Mouse (Mus musculus): ENCODE results near the gene Acss2.
"Not testable (repeated sequence)": the region's sequence is repeated elsewhere in the genome, so short reads cannot be mapped to it uniquely, and the experiment has no call there.

Gene Acss2

DNA sequence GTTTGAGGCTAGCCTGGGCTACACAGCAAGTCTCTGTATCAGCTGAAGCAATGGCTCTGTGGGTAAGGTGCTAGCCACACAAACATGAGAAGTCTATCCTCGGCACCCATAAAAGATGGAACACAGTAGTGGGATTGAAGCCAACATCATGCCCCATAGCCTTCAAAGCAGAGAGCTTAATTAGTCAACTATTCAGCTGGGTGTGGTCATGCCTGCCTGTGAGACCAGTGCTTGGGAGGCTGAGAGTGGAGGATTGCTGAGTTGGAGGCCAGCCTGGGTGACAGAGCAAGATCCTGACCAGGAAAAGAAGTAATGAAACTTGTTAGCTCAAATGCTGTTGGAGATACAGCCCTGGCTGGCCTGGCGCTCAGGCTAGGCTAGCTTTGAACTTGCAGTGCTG is 73.1 kb downstream of the Acss2 start:
- DNase-seq (ENCODE audit: low spot score) = no peak

GRCm38 (mm10) chr2:155591676-155592075 is 73.9 kb downstream of the Acss2 start:
- peak; percentile 35 for DNase-seq (ENCODE audit: low spot score)

DNA sequence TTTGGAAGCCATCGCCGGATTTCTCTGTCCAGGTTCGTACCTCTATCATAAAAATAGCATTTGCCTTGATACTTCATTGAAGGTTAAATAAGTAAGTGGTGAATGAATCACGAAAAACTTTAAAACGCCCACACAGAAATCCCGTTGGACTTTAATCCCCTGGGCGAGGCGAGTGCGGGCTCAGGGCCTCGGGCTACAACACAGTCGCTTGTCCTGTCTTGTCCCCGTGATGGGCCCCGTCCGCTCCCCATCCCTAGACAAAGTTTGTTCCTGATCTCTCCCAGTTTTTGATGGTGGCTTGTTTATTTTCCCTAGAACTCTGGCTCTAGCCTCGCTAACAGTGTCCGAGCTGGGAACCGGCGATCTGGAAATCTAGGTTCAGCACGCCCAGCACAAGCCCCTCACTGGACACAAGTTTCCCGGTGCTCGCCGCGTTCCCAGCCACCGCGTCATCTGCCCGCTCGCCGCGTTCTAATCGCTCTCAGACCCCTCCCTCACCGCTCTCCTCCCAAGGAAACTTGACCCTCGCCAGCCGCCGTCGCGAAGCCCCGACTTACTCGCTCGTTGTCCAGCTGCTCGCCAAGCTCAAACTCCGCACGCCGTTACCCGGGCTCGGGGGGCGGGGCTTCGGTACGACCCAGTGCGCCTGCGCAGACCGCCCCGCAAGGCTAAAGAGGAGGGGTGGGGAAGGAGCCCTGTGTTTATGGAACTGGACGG is 74.5 kb downstream of the Acss2 start, which contains the start of gene Gss:
Gene Gss, minus strand, starts transcription at position 674 of the 717 bp plus-strand sequence.
- DNase-seq (ENCODE audit: low spot score) = peak; percentile 97

- no peak for DNase-seq (ENCODE audit: low spot score)
These were observed 75.1 kb downstream of the Acss2 start for GRCm38 (mm10) chr2:155592854-155593283.

DNA sequence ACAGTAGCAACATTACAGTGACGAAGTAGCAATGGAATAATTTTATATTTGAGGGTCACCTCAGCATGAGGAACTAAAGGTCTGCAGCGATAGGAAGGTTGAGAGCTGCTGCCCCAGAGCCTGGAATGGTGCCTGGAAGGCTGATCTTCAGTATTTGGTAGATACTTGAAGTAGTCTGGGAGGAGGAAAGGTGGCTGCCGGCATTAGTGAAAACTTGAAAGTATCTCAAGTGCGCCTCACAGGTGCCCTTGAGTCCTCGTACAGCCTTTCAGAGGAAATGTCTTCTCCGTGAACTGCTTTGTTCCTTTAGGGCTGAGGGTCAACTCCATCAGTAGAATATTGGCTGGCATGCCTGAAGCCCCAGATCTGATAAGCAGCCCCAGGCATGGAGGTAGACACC is 77.8 kb downstream of the Acss2 start:
- DNase-seq (ENCODE audit: low spot score) = no peak

GRCm38 (mm10) chr2:155603707-155604106 is 86.0 kb downstream of the Acss2 start:
- DNase-seq (ENCODE audit: low spot score) = no peak

- DNase-seq (ENCODE audit: low spot score) = no peak
These were observed 87.0 kb downstream of the Acss2 start for GRCm38 (mm10) chr2:155604560-155605235.

- not testable (repeated sequence) for DNase-seq (ENCODE audit: low spot score)
These were observed 87.5 kb downstream of the Acss2 start for GRCm38 (mm10) chr2:155605236-155605589.

DNA sequence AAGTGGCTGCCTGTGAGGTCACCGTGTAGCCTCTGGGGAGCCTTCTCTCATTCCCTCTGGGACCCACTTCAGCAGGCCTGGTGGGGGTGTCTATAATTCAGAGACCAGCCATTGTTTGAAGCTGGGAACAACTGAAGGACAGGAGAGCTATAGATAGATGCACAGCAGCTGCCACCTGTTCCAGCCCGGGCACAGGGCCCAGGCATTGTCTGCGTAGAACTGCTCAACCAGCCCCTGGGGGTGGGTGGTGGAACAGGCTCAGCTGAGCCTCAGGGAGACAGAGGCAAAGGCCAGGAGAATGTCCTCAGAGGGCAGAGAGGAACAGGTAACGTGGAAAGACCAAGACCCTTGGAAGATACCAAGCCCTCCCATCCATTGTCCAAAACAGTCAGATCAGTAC is 88.6 kb downstream of the Acss2 start:
- DNase-seq (ENCODE audit: low spot score) = no peak

- DNase-seq (ENCODE audit: low spot score) = no peak
These were observed 93.2 kb downstream of the Acss2 start, which contains the start of gene Myh7b for GRCm38 (mm10) chr2:155610978-155611377. Myh7b (plus strand) TSS chr2:155611212.

DNA sequence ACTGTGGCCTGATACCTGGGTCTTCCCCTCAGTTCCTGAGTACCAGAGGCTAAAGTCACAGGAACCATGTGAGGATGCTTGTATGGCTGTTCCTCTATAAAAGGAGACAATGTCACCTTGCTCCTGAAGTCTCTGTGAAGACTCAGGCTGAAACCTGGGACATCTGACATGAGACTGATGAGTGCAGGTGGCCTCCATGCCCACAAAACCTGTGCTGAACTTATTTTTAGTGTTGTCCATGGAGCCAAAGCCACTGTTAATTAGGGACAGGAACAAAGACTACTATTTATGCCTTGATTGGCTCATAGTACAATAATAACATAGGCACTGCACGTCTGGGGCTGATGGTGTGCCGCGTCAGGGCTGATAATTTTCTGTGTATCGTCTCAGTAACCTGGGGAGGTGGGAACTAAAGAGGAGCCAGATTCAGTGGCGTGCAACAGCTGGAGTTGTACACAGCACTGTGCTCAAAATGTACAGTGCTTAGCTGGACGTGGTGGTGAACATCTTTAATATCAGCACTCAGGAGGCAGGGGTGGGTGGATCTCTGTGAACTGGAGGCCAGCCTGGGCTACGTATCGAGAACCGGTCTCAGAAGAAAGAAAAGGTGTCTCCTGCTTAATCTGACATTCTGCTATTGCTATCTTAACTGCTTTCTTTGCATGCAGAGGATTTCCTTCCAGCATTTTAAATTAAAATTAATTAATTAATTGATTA is 94.2 kb downstream of the Acss2 start:
- DNase-seq (ENCODE audit: low spot score) = no peak

- DNase-seq (ENCODE audit: low spot score) = peak; percentile 81
These were observed 95.6 kb downstream of the Acss2 start for GRCm38 (mm10) chr2:155613326-155613755.

DNA sequence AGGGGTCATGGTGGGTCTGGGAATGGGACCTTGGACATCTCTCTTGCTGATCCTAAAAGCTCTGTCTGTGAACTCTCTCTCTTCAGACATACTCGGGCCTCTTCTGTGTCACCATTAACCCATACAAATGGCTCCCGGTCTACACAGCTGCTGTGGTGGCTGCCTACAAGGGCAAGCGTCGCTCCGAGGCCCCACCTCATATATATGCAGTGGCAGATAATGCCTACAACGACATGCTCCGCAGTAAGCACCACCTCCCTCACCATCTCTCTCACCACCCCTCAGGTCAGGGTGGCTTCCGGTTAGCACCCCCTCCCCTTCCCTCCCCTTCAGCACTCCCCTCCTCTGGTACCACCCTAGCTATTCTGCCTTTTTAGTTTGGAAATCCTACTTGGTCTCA is 96.2 kb downstream of the Acss2 start:
- no peak for DNase-seq (ENCODE audit: low spot score)

DNA sequence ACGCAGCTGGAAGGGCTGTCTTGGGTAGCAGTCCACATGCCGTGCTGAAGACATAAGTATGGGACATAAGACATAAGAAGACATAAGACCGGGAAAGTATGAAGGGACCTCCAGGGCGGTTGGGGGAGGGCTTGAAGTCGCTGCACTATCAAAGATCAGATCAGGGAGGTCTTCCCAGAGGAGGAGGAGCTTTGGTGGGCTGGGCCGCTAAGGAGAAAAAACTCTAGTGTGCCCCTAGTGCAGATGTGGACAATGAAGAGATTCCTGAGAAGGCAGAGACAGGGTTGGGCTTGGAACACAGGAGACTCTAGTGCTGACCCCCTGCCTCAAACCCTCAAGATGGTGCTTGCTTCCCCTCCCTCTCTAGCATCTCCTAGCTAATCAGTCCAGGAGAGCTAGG is 99.2 kb downstream of the Acss2 start:
- DNase-seq (ENCODE audit: low spot score) = no peak

DNA sequence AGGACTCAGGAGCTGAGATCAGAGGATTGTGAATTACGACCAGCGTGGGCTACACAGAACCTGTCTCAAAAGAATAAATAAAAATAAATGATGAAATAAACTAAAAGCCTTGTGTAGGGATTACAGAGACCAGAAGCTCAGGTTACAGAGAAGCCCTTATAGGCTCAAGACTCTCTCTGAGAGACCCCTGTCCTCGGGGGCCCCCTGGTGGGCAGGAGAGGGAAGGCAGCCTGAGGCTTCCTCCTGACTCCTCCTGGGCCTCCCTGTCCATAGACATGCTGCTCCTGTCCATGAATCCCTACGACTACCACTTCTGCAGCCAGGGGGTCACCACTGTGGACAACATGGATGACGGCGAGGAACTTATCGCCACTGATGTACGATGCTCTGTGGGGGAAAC is 102.1 kb downstream of the Acss2 start:
- DNase-seq (ENCODE audit: low spot score) = peak; percentile 86

DNA sequence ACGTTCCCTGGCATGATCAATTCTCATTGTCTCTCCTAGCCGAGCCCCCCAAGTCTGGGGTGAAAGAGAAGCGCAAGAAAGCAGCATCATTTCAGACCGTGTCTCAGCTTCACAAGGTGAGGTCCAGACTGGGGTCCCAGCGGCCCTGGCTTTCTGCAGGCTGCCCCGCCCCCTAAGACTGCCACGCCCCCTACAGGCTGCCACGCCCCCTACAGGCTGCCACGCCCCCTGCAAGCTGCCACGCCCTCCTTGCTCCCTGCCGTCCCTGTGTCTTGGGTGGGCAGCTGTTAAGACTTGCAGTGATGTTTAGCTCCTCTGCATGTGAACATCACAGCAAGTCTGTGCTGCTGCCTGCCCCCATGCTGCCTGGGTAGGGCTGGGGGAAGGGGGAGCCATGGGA is 104.9 kb downstream of the Acss2 start:
- no peak for DNase-seq (ENCODE audit: low spot score)

DNA sequence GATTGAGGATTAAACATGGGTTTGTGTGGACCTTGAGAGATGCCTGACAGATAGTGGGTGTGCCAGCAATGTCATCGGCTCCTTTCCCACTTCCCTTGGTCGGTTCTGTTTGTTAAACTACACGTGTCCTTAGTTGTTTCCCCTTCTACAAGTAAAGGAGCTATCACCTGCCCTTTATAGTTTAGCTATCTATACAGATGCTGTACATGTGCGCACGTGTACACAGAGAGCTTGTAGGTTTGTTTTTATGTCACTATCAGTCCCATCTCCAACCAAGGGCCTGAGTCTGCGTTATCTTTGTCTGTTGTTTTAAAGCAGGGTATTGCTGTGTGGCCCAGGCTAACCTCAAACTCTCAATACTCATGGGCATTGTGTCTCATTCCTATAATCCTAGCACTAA is 106.2 kb downstream of the Acss2 start:
- DNase-seq (ENCODE audit: low spot score) = no peak

GRCm38 (mm10) chr2:155624730-155625129 is 107.0 kb downstream of the Acss2 start:
- peak; percentile 61 for DNase-seq (ENCODE audit: low spot score)

- peak; percentile 42 for DNase-seq (ENCODE audit: low spot score)
These were observed 108.5 kb downstream of the Acss2 start for GRCm38 (mm10) chr2:155626277-155626676.

DNA sequence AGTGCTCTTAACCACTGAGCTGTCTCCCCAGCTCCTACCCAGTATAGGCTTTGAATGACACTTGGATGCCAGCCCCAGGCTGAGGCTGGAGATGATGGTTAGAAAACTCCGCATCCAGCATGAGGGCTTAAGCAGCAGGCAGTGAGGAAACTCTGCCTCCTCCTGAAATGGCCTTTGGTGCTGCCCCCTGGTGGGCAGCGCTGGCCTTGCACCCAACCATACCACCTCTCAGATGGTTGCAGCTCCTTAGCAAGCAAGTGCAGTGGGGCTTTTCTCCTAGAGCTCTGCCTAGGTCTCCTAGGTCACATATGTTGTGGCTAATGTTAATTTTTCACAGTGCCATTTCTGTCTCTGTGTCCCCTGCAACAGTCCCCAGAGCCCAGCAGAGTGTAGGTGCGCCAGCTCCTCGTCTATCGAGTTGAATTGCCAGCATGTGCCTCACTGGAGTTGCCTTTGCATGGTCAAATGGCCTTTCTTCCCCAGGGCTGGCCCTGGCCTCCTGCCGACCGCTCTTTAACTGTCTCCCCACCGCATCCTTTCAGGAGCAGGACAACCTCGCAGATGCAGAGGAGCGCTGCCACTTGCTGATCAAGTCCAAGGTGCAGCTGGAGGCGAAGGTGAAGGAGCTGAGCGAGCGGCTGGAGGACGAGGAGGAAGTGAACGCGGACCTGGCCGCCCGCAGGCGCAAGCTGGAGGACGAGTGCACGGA is 109.4 kb downstream of the Acss2 start:
- DNase-seq (ENCODE audit: low spot score) = peak; percentile 79

DNA sequence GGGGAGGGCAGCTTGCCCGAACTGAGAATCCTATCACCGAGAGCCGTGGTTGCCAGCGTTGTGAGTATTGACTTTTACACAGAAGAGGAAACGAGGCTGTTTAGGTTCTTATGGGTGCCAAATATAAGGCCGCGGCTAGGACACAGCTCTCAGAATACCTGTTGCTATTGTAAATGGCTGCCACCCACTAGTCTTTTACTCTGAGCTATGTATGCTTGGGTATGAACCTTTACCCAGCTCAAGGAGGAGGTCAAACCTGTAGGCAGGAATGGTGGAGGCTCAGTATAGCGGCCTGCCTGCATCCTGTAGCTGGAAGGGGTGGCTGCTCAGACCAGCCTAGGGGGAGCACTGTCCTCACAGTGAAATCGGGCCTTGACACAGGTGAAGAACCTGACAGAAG is 110.4 kb downstream of the Acss2 start:
- DNase-seq (ENCODE audit: low spot score) = no peak

DNA sequence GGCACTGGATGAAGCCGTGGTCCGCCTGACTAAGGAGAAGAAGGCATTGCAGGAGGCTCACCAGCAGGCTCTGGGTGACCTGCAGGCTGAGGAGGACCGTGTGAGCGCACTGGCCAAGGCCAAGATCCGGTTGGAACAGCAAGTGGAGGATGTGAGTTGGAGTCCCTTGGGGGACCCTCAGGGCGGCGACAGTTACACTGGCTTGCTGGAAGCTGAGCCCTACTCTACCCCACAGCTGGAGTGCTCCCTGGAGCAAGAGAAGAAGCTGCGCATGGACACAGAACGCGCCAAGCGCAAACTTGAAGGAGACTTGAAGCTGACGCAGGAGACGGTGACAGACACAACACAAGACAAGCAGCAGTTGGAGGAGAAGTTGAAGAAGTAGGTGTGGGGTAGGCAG is 110.8 kb downstream of the Acss2 start:
- no peak for DNase-seq (ENCODE audit: low spot score)
